Mouse (Mus musculus) stomach, embryonic 16.5 days (tissue): ENCODE results near the gene Wasf1. TPM values are rescaled to one million over a fixed set of nuclear protein-coding genes. Genes with fewer than 3 reads are reported as not detected.

ENCODE experiments used
- ATAC-seq: fragments of 200-750 bp; cut with Nextera tagmentation; 2 replicates; pipeline ENCODE4 v1.8.0; 2017; ENCODE audit warnings: moderate number of reproducible peaks, moderate TSS enrichment; ENCODE audit not compliant: insufficient read depth, low FRiP score
- H3K27ac ChIP-seq: fragments of 300-500 bp; sonication (generic); 2 replicates; pipeline ENCODE4 v1.5.1; 2014; ENCODE audit warnings: low read length
- H3K27me3 ChIP-seq: fragments of 300-500 bp; sonication (generic); 2 replicates; pipeline ENCODE4 v1.6.1; 2014; ENCODE audit warnings: low read length, control low read depth, mixed read lengths; ENCODE audit not compliant: control insufficient read depth, insufficient read depth
- H3K36me3 ChIP-seq: fragments of 300-500 bp; sonication (generic); 2 replicates; pipeline ENCODE4 v1.6.1; 2014; ENCODE audit warnings: low read length; ENCODE audit not compliant: control insufficient read depth, insufficient read depth
- H3K4me1 ChIP-seq: fragments of 300-500 bp; sonication (generic); 2 replicates; pipeline ENCODE4 v1.6.1; 2014; ENCODE audit warnings: low read length, control low read depth, mixed read lengths; ENCODE audit not compliant: control insufficient read depth, insufficient read depth
- H3K4me2 ChIP-seq: fragments of 300-500 bp; sonication (generic); 2 replicates; pipeline ENCODE4 v1.6.1; 2014; ENCODE audit warnings: low read depth, low read length, mixed read lengths
- H3K4me3 ChIP-seq: fragments of 300-500 bp; sonication (generic); replicated peaks from 2 replicates; pipeline ENCODE4 v1.5.1; 2014; ENCODE audit warnings: mild to moderate bottlenecking, low read length
- H3K9ac ChIP-seq: fragments of 300-500 bp; sonication (generic); 2 replicates; pipeline ENCODE4 v1.6.1; 2014; ENCODE audit warnings: low read length
- H3K9me3 ChIP-seq: fragments of 300-500 bp; sonication (generic); replicated peaks from 2 replicates; pipeline ENCODE4 v1.6.1; 2016; ENCODE audit warnings: low read length, control low read depth; ENCODE audit not compliant: control insufficient read depth
- WGBS: fragments of 180-500 bp; shearing (Covaris S2); extraction: QIAGEN DNeasy Blood & Tissue Kit; methylation state at CpG from one replicate; pipeline ENCODE4 v1.1.7; 2014; 5-methylcytosine and 5-hydroxymethylcytosine counted together
- polyA plus RNA-seq: library from polyadenylated mRNA; unstranded; fragments of >200 nt; fragmentation: Nextera tagmentation; extraction: Ambion mirVana; gene quantifications from 2 replicates; pipeline ENCODE4 v1.2.1, GENCODE M21; 2015

Gene Wasf1
- polyA plus RNA-seq, 1 experiment from 2014 or later, result 9.4 TPM

GRCm38 (mm10) chr10:40971256-40971655, 88.0 kb downstream of the Wasf1 start:
- Histone ChIP-seq H3K27me3 (no peaks in the 10 kb centered on the region), H3K9ac (no peak overlapping the region), H3K4me1 (no peaks in the 10 kb centered on the region), H3K9me3 (no peaks in the 10 kb centered on the region), H3K36me3 (no peaks in the 10 kb centered on the region), H3K27ac (no peak overlapping the region), H3K4me2 (no peak overlapping the region), H3K4me3 (no peak overlapping the region)
- 78% methylated on average over 5 of the region's 5 CpGs for WGBS
- ATAC-seq, result no peak

GRCm38 (mm10) chr10:40983761-40984160, 100.5 kb downstream of the Wasf1 start:
- no peak overlapping the region for H3K4me3 ChIP-seq
- no peak overlapping the region for H3K27ac ChIP-seq
- no peaks in the 10 kb centered on the region for H3K27me3 ChIP-seq
- no peaks in the 10 kb centered on the region for H3K4me1 ChIP-seq
- no peaks in the 10 kb centered on the region for H3K9me3 ChIP-seq
- H3K4me2 ChIP-seq, result no peak overlapping the region
- ATAC-seq, result no peak
- H3K36me3 ChIP-seq, result no peaks in the 10 kb centered on the region
- no peak overlapping the region for H3K9ac ChIP-seq

DNA sequence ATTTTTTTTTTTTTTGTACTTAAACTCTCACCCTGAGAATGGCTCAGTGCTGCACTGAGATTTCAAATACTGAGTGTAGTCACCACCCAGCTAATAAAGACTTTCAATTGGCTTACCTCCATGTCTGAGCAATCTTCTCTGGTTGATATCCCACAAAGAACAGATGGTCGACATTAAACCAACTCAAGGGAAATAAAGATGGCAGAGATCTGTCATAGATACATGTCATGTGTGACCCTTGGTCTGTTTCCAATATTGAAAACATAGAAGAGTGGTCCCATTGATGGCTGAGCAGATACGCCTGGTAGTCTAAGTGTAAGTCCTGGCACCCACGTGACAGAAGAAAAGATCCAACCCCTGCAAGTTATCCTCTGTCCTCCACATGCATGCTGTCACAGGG, 101.3 kb downstream of the Wasf1 start:
- WGBS, result 72% methylated on average over 3 of the region's 3 CpGs
- Histone ChIP-seq H3K27ac (no peak overlapping the region), H3K4me2 (no peak overlapping the region), H3K9ac (no peak overlapping the region), H3K4me1 (no peaks in the 10 kb centered on the region), H3K9me3 (no peaks in the 10 kb centered on the region), H3K4me3 (no peak overlapping the region), H3K36me3 (no peaks in the 10 kb centered on the region), H3K27me3 (no peaks in the 10 kb centered on the region)
- ATAC-seq, result no peak

DNA sequence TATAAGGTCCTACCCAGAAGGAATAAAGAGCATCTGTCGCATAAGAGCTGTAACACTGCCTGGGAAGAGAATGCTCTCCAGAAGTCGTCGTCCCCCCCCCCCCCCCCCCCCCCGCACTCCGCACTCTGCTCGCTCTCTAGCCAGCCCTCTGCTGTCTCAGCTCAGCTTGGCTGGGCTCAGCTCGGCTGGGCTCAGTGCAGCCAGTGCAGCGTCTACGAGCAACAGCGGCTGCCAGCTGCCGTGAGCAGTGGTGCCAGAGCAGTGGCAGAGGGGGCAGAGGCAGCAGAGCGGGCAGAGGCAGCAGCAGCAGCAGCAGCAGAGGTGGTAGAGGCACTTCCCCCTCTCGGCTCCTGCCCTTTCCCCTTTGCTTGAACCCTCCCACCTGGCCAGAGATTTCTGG, 102.1 kb downstream of the Wasf1 start:
- ATAC-seq, result no peak

More for the DNA sequence above, 102.1 kb downstream of the Wasf1 start:
- Histone ChIP-seq H3K27ac (no peak overlapping the region), H3K4me3 (no peak overlapping the region), H3K9me3 (no peaks in the 10 kb centered on the region), H3K36me3 (no peaks in the 10 kb centered on the region), H3K27me3 (no peaks in the 10 kb centered on the region), H3K4me1 (no peaks in the 10 kb centered on the region), H3K9ac (no peak overlapping the region), H3K4me2 (no peak overlapping the region)
- 29% methylated on average over 8 of the region's 13 CpGs for WGBS

Other genes starting within 250 kb of the Wasf1 start
- 2.1 and 2.3 TPM in 2 replicates for gene Mettl24, start 200.2 kb upstream of the Wasf1 start, polyA plus RNA-seq
- 28.6 and 30.4 TPM in 2 replicates for gene Cdc40, start 164 bp upstream of the Wasf1 start, polyA plus RNA-seq
- gene Gpr6, start 188.8 kb downstream of the Wasf1 start, polyA plus RNA-seq, result not detected in 2 replicates